Mouse (Mus musculus): Measurements from ENCODE around the gene Palm2. TPM values are rescaled to one million over a fixed set of nuclear protein-coding genes. Genes with fewer than 3 reads are reported as not detected.

Gene Palm2
- polyA plus RNA-seq, 1 experiment from 2014 or later = 7.5 TPM

DNA sequence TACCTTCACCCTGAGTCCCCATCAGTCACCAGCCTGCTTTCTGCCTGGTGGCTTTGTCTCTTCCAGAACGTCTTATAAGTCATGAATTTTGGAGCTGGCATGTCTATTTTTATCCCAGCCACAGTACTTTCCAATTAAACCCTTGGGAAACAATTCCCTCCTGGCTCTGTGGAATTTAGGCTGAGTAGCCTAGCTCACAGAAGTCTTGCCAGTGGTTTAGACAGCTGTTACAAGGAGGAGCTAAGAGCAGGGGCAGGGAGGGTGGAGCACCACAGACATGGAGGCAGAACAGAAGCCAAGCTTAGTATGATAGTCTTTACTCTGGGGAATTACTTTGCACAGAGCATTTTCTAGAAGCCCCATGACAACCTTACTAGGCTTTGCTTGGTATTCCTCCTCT, 116.2 kb downstream of the Palm2 start:
- WGBS = 12% methylated on average over 1 of the region's 1 CpGs
- Histone ChIP-seq H3K4me2 (no peak overlapping the region), H3K4me3 (ENCODE audit: low read depth, low read length) (no peak overlapping the region), H3K4me1 (ENCODE audit: insufficient read depth) (no peaks in the 10 kb centered on the region; the same call in 1 of the 2 replicates), H3K27me3 (ENCODE audit: insufficient read depth, low read length) (no peaks in the 10 kb centered on the region), H3K9me3 (ENCODE audit: low read depth, low read length) (no peaks in the 10 kb centered on the region), H3K27ac (ENCODE audit: low read depth) (no peak overlapping the region; the same call in 1 of the 2 replicates), H3K36me3 (ENCODE audit: insufficient read depth) (no peaks in the 10 kb centered on the region), H3K9ac (no peak overlapping the region)
- DNase-seq (peak; percentile 37), ATAC-seq (ENCODE audit: insufficient read depth) (peak; percentile 47; the same call in 1 of the 2 replicates)
- TF ChIP-seq CTCF (IDR thresholded peaks at IDR 0.05; ENCODE audit: low read depth) = no peak

GRCm38 (mm10) chr4:57557102-57557501, 123.1 kb downstream of the Palm2 start:
- Histone ChIP-seq H3K4me3 (ENCODE audit: low read depth, low read length) (no peak overlapping the region), H3K9me3 (ENCODE audit: low read depth, low read length) (no peaks in the 10 kb centered on the region), H3K36me3 (ENCODE audit: insufficient read depth) (no peaks in the 10 kb centered on the region), H3K4me1 (ENCODE audit: insufficient read depth) (peaks cover 11% of the 10 kb centered on the region), H3K4me2 (no peak overlapping the region), H3K27me3 (ENCODE audit: insufficient read depth, low read length) (no peaks in the 10 kb centered on the region), H3K9ac (no peak overlapping the region), H3K27ac (ENCODE audit: low read depth) (no peak overlapping the region)
- no peak for TF ChIP-seq CTCF (IDR thresholded peaks at IDR 0.05; ENCODE audit: low read depth)
- ATAC-seq (ENCODE audit: insufficient read depth) (no peak), DNase-seq (no peak)
- 65% methylated on average over 2 of the region's 2 CpGs for WGBS

DNA sequence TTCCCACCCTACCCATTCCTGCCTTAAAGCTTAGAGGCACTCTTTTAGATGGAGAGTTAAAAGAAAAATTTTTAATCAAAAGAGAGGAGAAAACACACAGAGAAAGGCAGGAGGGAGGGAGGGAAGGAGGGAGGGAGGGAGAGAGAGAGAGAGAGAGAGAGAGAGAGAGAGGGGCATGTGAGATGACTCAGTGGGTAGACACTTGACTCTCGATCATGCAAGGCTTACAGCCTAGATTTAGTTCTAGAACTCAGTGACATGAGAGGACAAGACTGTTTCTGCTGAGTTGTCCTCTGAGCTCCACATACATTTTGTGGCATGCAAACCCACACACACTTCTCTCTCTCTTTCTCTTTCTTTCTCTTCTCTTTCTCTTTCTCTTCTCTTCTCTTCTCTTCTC, 125.4 kb downstream of the Palm2 start:
- ATAC-seq (ENCODE audit: insufficient read depth) (no peak), DNase-seq (no peak)
- Histone ChIP-seq H3K36me3 (ENCODE audit: insufficient read depth) (no peaks in the 10 kb centered on the region), H3K4me2 (no peak overlapping the region), H3K4me1 (ENCODE audit: insufficient read depth) (peaks cover 11% of the 10 kb centered on the region), H3K27ac (ENCODE audit: low read depth) (peak overlapping the region; percentile 71; the same call in 1 of the 2 replicates), H3K27me3 (ENCODE audit: insufficient read depth, low read length) (no peaks in the 10 kb centered on the region), H3K4me3 (ENCODE audit: low read depth, low read length) (no peak overlapping the region), H3K9me3 (ENCODE audit: low read depth, low read length) (no peaks in the 10 kb centered on the region), H3K9ac (no peak overlapping the region)
- WGBS = 71% methylated on average over 1 of the region's 1 CpGs
- TF ChIP-seq CTCF (IDR thresholded peaks at IDR 0.05; ENCODE audit: low read depth) = no peak

DNA sequence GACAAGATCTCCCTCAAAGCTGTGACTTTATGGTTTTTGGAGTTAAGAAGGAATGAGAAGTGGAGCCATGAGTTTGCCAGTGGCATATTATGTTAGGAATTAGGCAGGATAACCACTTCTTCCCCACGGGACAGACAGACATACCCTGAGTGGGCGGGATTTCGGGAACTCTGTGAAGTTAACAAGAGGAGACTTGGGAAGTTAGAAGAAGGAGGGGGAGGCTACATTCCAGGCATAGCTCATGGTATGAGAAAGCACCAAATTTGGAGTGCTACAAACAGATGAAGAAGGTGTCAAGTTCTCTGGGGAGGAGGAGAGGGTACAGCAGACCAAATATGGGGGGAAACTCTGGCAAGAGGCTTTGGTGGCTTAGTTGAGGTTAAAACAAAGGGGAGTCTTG, 126.0 kb downstream of the Palm2 start:
- 32% methylated on average over 3 of the region's 3 CpGs for WGBS
- H3K36me3 ChIP-seq (ENCODE audit: insufficient read depth) = no peaks in the 10 kb centered on the region
- ATAC-seq (ENCODE audit: insufficient read depth) (peak; percentile 81), DNase-seq (peak; percentile 74)
- no peaks in the 10 kb centered on the region for H3K27me3 ChIP-seq (ENCODE audit: insufficient read depth, low read length)
- no peak for TF ChIP-seq CTCF (IDR thresholded peaks at IDR 0.05; ENCODE audit: low read depth)
- no peaks in the 10 kb centered on the region for H3K9me3 ChIP-seq (ENCODE audit: low read depth, low read length)
- no peak overlapping the region for H3K9ac ChIP-seq
- 0 out of 2 replicates have a peak overlapping the region, but pooled peaks have one; percentile 15 for H3K4me2 ChIP-seq
- H3K4me3 ChIP-seq (ENCODE audit: low read depth, low read length) = no peak overlapping the region
- H3K27ac ChIP-seq (ENCODE audit: low read depth) = peak overlapping the region; percentile 71
- peaks cover 11% of the 10 kb centered on the region for H3K4me1 ChIP-seq (ENCODE audit: insufficient read depth)

DNA sequence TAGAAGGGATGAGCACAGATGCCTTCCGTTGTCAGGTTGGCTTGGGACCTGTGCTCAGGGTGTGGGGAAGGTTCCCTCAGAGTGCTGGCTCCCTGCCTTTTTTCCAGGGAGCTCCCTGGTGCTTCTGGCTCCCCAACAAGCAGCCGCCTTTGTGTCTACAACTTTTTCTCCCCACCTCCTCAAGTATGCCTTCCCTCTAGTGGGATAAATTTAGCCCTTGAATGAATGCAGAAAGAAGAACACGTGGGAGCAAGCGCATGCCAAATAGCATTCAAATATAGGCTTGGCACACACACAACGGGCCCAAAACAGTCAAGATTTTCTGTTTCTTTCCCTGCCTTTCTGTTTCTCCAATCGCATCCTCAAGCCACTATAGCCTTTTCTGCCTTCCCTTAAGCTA, 127.0 kb downstream of the Palm2 start:
- H3K27me3 ChIP-seq (ENCODE audit: insufficient read depth, low read length) = no peaks in the 10 kb centered on the region
- 0 out of 2 replicates have a peak, but pooled peaks have one; percentile 16 for ATAC-seq (ENCODE audit: insufficient read depth)
- H3K9me3 ChIP-seq (ENCODE audit: low read depth, low read length) = no peaks in the 10 kb centered on the region
- WGBS = 63% methylated on average over 6 of the region's 6 CpGs
- peak; percentile 64 for DNase-seq
- TF ChIP-seq CTCF (IDR thresholded peaks at IDR 0.05; ENCODE audit: low read depth) = no peak
- H3K4me3 ChIP-seq (ENCODE audit: low read depth, low read length) = no peak overlapping the region
- H3K36me3 ChIP-seq (ENCODE audit: insufficient read depth) = no peaks in the 10 kb centered on the region
- no peak overlapping the region for H3K9ac ChIP-seq
- H3K27ac ChIP-seq (ENCODE audit: low read depth) = peak overlapping the region; percentile 71
- no peak overlapping the region for H3K4me2 ChIP-seq
- H3K4me1 ChIP-seq (ENCODE audit: insufficient read depth) = peaks cover 11% of the 10 kb centered on the region

GRCm38 (mm10) chr4:57565283-57565682, 131.2 kb downstream of the Palm2 start:
- TF ChIP-seq CTCF (IDR thresholded peaks at IDR 0.05; ENCODE audit: low read depth) = no peak
- H3K9ac ChIP-seq = no peak overlapping the region
- DNase-seq (no peak), ATAC-seq (ENCODE audit: insufficient read depth) (no peak)
- no peak overlapping the region for H3K4me2 ChIP-seq
- H3K4me1 ChIP-seq (ENCODE audit: insufficient read depth) = peaks cover 17% of the 10 kb centered on the region
- H3K27ac ChIP-seq (ENCODE audit: low read depth) = no peak overlapping the region
- no peaks in the 10 kb centered on the region for H3K9me3 ChIP-seq (ENCODE audit: low read depth, low read length)
- H3K27me3 ChIP-seq (ENCODE audit: insufficient read depth, low read length) = no peaks in the 10 kb centered on the region
- WGBS = 79% methylated on average over 1 of the region's 1 CpGs
- H3K36me3 ChIP-seq (ENCODE audit: insufficient read depth) = no peaks in the 10 kb centered on the region
- H3K4me3 ChIP-seq (ENCODE audit: low read depth, low read length) = no peak overlapping the region

DNA sequence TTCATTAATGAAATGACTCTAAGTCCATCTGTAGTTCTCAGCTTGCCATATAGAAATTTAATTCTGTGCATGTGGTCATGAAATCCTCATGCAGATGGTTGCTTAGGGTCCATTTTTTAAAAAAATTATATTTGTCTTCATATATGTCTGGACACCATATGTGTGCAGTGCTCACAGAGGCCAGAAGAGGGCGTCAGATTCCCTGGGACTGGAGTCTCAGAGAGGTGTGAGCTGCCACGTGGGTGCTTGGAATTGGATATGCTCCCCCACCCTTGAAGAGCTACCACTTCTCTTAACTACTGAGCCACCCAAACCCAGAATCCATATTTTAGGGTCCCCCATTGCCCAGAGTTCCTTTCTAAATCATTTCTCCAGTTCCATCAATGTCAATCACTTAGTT, 131.8 kb downstream of the Palm2 start:
- no peak overlapping the region for H3K4me3 ChIP-seq (ENCODE audit: low read depth, low read length)
- H3K27me3 ChIP-seq (ENCODE audit: insufficient read depth, low read length) = no peaks in the 10 kb centered on the region
- 61% methylated on average over 2 of the region's 2 CpGs for WGBS
- no peak for DNase-seq
- H3K4me1 ChIP-seq (ENCODE audit: insufficient read depth) = peaks cover 14% of the 10 kb centered on the region
- no peaks in the 10 kb centered on the region for H3K9me3 ChIP-seq (ENCODE audit: low read depth, low read length)
- H3K36me3 ChIP-seq (ENCODE audit: insufficient read depth) = no peaks in the 10 kb centered on the region
- peak; percentile 31 for TF ChIP-seq CTCF (IDR thresholded peaks at IDR 0.05; ENCODE audit: low read depth)
- H3K9ac ChIP-seq = no peak overlapping the region
- H3K4me2 ChIP-seq = no peak overlapping the region
- no peak overlapping the region for H3K27ac ChIP-seq (ENCODE audit: low read depth)
- ATAC-seq (ENCODE audit: insufficient read depth) = no peak
